Mouse (Mus musculus): ENCODE data around the gene Utrn. TPM values are rescaled to one million over a fixed set of nuclear protein-coding genes. Genes with fewer than 3 reads are reported as not detected.

The Utrn gene
- polyA plus RNA-seq, 1 experiment, result 33.5 TPM

DNA sequence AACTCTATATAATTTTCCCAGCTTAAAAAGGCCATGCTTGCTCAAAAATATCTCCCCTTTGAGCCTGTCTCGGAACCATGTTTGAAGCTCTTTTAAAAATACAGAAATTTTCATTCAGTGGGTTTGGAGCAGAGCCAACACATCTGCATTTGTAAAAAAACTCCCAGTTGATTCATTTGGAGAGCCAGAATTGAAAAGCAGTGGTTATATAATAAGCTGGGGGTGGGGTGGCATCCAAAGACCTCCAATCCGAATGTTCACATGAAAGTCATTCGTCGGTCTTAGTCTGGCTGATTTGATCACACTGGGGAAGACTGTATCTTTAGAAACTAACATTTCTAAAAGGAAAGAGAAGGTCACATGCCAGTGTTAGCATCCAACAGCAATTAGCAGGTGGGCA lies 8.4 kb downstream of the Utrn start:
- no peak for TF ChIP-seq POLR2A (IDR thresholded peaks at IDR 0.05; ENCODE audit: borderline replicate concordance, insufficient read depth, low read length)
- Histone ChIP-seq H3K4me1 (ENCODE audit: control insufficient read depth, insufficient read depth, low read length) (no peaks in the 10 kb centered on the region), H3K27ac (ENCODE audit: insufficient read depth, low read length) (no peak overlapping the region), H3K4me3 (replicated peaks; ENCODE audit: insufficient read depth, low read depth, low read length) (no peak overlapping the region), H3K27me3 (ENCODE audit: control insufficient read depth, insufficient read depth, low read length) (no peaks in the 10 kb centered on the region)
- 92% methylated on average over 4 of the region's 4 CpGs for WGBS
- no peak for DNase-seq

- no peak overlapping the region for H3K27ac ChIP-seq (ENCODE audit: insufficient read depth, low read length)
Measured at GRCm38 (mm10) chr10:12860331-12860730, 8.8 kb downstream of the Utrn start.

DNA sequence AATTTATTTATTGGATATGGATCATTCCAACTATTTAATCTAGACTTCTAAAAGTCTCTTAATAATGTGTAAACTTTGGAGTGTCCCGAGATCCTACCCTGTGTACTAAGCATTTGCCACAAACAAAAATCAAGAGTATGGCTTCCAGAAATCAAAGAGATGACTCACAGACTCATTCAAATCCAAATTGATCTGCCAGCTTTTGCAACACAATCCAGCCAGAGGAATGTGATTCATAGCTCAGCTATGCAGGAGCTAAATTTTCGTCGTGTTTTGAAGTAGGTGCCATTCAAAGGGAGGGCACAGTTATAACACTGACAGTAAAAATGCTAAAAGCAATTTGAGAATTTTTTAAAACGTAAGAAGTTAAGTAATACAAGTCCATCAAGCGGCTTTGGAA lies 11.1 kb downstream of the Utrn start:
- Histone ChIP-seq H3K4me3 (replicated peaks; ENCODE audit: insufficient read depth, low read depth, low read length) (no peak overlapping the region), H3K27ac (ENCODE audit: insufficient read depth, low read length) (no peak overlapping the region), H3K4me1 (ENCODE audit: control insufficient read depth, insufficient read depth, low read length) (peaks cover 9% of the 10 kb centered on the region), H3K27me3 (ENCODE audit: control insufficient read depth, insufficient read depth, low read length) (no peaks in the 10 kb centered on the region)
- no peak for DNase-seq
- TF ChIP-seq POLR2A (IDR thresholded peaks at IDR 0.05; ENCODE audit: borderline replicate concordance, insufficient read depth, low read length), result no peak
- no peak for TF ChIP-seq CTCF (IDR thresholded peaks at IDR 0.05; ENCODE audit: borderline replicate concordance, insufficient read depth, low read depth, low read length)
- WGBS, result 69% methylated on average over 5 of the region's 5 CpGs

More at GRCm38 (mm10) chr10:12860331-12860730, 8.8 kb downstream of the Utrn start:
- Histone ChIP-seq H3K4me1 (ENCODE audit: control insufficient read depth, insufficient read depth, low read length) (no peaks in the 10 kb centered on the region), H3K27me3 (ENCODE audit: control insufficient read depth, insufficient read depth, low read length) (no peaks in the 10 kb centered on the region), H3K4me3 (replicated peaks; ENCODE audit: insufficient read depth, low read depth, low read length) (no peak overlapping the region)
- WGBS, result 92% methylated on average over 7 of the region's 7 CpGs
- DNase-seq, result no peak
- TF ChIP-seq CTCF (IDR thresholded peaks at IDR 0.05; ENCODE audit: borderline replicate concordance, insufficient read depth, low read depth, low read length), result no peak
- no peak for TF ChIP-seq POLR2A (IDR thresholded peaks at IDR 0.05; ENCODE audit: borderline replicate concordance, insufficient read depth, low read length)

GRCm38 (mm10) chr10:12854298-12854697 lies 14.9 kb downstream of the Utrn start:
- DNase-seq, result peak; percentile 43 to 51
- H3K4me3 ChIP-seq (replicated peaks; ENCODE audit: insufficient read depth, low read depth, low read length), result no peak overlapping the region
- WGBS, result 61% methylated on average over 6 of the region's 6 CpGs
- H3K27me3 ChIP-seq (ENCODE audit: control insufficient read depth, insufficient read depth, low read length), result no peaks in the 10 kb centered on the region
- H3K27ac ChIP-seq (ENCODE audit: insufficient read depth, low read length), result no peak overlapping the region
- no peak for TF ChIP-seq CTCF (IDR thresholded peaks at IDR 0.05; ENCODE audit: borderline replicate concordance, insufficient read depth, low read depth, low read length)
- TF ChIP-seq POLR2A (IDR thresholded peaks at IDR 0.05; ENCODE audit: borderline replicate concordance, insufficient read depth, low read length), result no peak
- peaks cover 9% of the 10 kb centered on the region for H3K4me1 ChIP-seq (ENCODE audit: control insufficient read depth, insufficient read depth, low read length)

DNA sequence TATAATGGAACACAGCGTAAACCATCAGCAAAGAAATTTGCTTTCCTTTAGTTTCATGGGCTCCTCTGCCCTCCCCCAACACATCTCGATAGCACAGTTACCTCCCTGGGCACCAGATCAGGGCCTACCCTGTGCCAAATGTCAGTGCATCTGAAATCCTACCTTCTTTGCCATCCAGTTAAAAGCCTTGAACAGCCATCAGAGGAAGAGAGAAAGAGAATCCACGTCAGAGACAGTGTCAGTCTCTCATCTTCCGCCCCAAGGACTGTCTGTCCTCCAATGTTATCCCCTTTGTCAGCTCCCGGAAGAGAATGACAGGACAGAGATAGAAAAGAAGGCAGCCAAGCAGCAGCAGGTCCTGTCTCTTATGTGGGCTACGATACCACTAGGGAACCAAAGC lies 15.4 kb downstream of the Utrn start:
- H3K27ac ChIP-seq (ENCODE audit: insufficient read depth, low read length), result no peak overlapping the region
- peak; percentile 24 to 58 for DNase-seq
- no peak overlapping the region for H3K4me3 ChIP-seq (replicated peaks; ENCODE audit: insufficient read depth, low read depth, low read length)
- no peaks in the 10 kb centered on the region for H3K27me3 ChIP-seq (ENCODE audit: control insufficient read depth, insufficient read depth, low read length)
- H3K4me1 ChIP-seq (ENCODE audit: control insufficient read depth, insufficient read depth, low read length), result peaks cover 9% of the 10 kb centered on the region
- TF ChIP-seq POLR2A (IDR thresholded peaks at IDR 0.05; ENCODE audit: borderline replicate concordance, insufficient read depth, low read length) (no peak), CTCF (IDR thresholded peaks at IDR 0.05; ENCODE audit: borderline replicate concordance, insufficient read depth, low read depth, low read length) (no peak)
- WGBS, result 59% methylated on average over 6 of the region's 6 CpGs

- TF ChIP-seq CTCF (IDR thresholded peaks at IDR 0.05; ENCODE audit: borderline replicate concordance, insufficient read depth, low read depth, low read length) (no peak), POLR2A (IDR thresholded peaks at IDR 0.05; ENCODE audit: borderline replicate concordance, insufficient read depth, low read length) (no peak)
Measured at GRCm38 (mm10) chr10:12853196-12853620, 16.0 kb downstream of the Utrn start.

DNA sequence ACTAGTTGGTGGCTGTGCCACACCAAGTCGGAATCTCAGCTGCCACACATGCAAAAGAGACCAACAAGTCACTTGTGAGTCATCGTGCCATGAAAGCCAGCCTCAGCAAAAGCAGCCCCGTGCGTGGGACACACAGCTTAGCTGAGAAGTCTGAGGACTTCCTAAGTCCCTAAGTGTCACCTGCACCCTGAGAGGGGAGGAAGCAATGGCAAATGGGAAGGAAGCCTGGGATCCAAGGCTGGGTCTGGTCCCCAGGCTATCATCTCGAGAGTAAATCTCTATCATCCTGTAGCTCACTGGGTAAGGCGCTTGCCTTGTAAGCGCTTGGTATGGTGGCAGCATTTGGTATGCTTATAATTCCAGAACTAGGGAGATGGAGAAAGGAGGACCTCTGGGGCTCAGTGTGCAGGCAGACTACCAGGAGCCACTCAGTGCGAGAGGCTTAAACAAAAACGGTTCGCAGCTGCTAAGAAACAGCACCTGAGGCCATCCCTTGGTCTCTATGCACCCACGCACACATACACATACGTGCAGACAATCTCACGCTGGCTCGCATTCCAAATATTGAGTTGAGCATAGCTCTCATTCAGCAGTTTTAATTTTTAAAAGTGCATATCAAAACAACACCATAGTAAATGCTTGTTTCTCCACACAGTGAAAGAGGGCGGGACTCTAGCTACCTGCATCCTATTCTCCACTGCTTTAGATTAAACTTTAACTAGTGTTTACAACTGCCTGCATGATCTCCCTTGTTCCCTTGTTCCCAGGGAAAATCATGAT lies 16.6 kb downstream of the Utrn start:
- Histone ChIP-seq H3K27me3 (ENCODE audit: control insufficient read depth, insufficient read depth, low read length) (no peaks in the 10 kb centered on the region), H3K27ac (ENCODE audit: insufficient read depth, low read length) (no peak overlapping the region), H3K4me3 (replicated peaks; ENCODE audit: insufficient read depth, low read depth, low read length) (no peak overlapping the region), H3K4me1 (ENCODE audit: control insufficient read depth, insufficient read depth, low read length) (peaks cover 9% of the 10 kb centered on the region)
- no peak for DNase-seq
- 92% methylated on average over 15 of the region's 15 CpGs for WGBS
- no peak for TF ChIP-seq CTCF (IDR thresholded peaks at IDR 0.05; ENCODE audit: borderline replicate concordance, insufficient read depth, low read depth, low read length)
- TF ChIP-seq POLR2A (IDR thresholded peaks at IDR 0.05; ENCODE audit: borderline replicate concordance, insufficient read depth, low read length), result no peak

More at GRCm38 (mm10) chr10:12853196-12853620, 16.0 kb downstream of the Utrn start:
- H3K27me3 ChIP-seq (ENCODE audit: control insufficient read depth, insufficient read depth, low read length), result no peaks in the 10 kb centered on the region
- peaks cover 9% of the 10 kb centered on the region for H3K4me1 ChIP-seq (ENCODE audit: control insufficient read depth, insufficient read depth, low read length)
- no peak overlapping the region for H3K27ac ChIP-seq (ENCODE audit: insufficient read depth, low read length)
- WGBS, result 85% methylated on average over 7 of the region's 7 CpGs
- no peak for DNase-seq
- H3K4me3 ChIP-seq (replicated peaks; ENCODE audit: insufficient read depth, low read depth, low read length), result no peak overlapping the region

DNA sequence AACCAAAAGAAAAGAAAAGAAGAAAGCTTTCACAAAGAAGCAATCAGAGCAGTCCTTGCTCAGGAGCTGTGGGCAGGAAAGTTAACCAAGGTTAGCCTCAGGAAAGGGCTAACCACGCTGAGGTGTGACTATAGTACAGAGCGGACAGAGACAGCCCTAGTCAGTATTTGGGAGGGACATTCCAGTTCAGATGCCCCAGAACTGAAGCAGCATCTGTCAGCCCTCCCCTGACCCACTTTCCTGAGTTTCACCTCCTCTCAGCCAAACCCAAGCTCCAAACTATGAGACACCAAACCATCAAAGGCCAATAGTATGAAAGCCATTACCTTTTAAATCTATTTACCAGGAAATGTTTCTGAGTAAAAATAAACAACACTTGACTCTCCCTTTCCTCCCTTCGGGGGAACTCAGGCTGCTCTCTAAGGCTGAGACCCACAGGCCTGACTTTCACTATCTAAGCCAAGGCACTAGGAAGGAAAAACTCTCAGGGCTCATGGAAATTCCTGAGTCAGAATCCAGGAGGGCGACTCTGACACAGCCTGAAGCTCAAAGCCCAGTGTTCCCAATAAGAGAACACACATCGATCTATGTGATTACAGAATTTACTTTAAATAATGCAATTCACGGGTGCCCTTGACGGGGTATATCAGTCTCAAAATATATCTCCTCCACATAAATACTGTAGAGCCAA lies 18.2 kb downstream of the Utrn start:
- TF ChIP-seq CTCF (IDR thresholded peaks at IDR 0.05; ENCODE audit: borderline replicate concordance, insufficient read depth, low read depth, low read length), result no peak
- no peak for TF ChIP-seq POLR2A (IDR thresholded peaks at IDR 0.05; ENCODE audit: borderline replicate concordance, insufficient read depth, low read length)
- no peaks in the 10 kb centered on the region for H3K27me3 ChIP-seq (ENCODE audit: control insufficient read depth, insufficient read depth, low read length)
- peaks cover 9% of the 10 kb centered on the region for H3K4me1 ChIP-seq (ENCODE audit: control insufficient read depth, insufficient read depth, low read length)
- DNase-seq, result no peak
- 86% methylated on average over 7 of the region's 7 CpGs for WGBS
- no peak overlapping the region for H3K27ac ChIP-seq (ENCODE audit: insufficient read depth, low read length)
- H3K4me3 ChIP-seq (replicated peaks; ENCODE audit: insufficient read depth, low read depth, low read length), result no peak overlapping the region
